Mouse (Mus musculus) forebrain, embryonic 13.5 days (tissue): ENCODE data around the gene Copb2. TPM values are rescaled to one million over a fixed set of nuclear protein-coding genes. Genes with fewer than 3 reads are reported as not detected.

Experiments
- polyA plus RNA-seq: library from polyadenylated mRNA; unstranded; fragments of >200 nt; fragmentation: Nextera tagmentation; extraction: Ambion mirVana; gene quantifications from 2 replicates; pipeline ENCODE4 v1.2.1, GENCODE M21; 2015

Copb2 gene
- polyA plus RNA-seq, 1 experiment from 2014 or later, result 122 TPM

Other genes starting within 250 kb of the Copb2 start
- gene Rbp1, start 140.8 kb upstream of the Copb2 start, polyA plus RNA-seq, result 54.9 and 72.9 TPM in 2 replicates
- not detected in 2 replicates for gene Rbp2, start 77.6 kb upstream of the Copb2 start, polyA plus RNA-seq
- 68.4 and 69.6 TPM in 2 replicates for gene Mrps22, start 37.9 kb downstream of the Copb2 start, polyA plus RNA-seq